Comparison of ENCODE assay signal across 24 mouse cellular contexts in genomic region chr14:60061023-60061422, GRCm38 (mm10).
DNase-seq lines count a peak whose midpoint lies in the region; ATAC-seq lines count a peak whose summit lies in the region.
"Had no signal": no experiment of that assay in that cellular context is flagged by ENCODE, and none has a peak within 500 bp of the region (broad histone marks: within the 10 kb centered on the region; RNA-seq: fewer than 3 reads in every experiment).

No protein-coding gene starts in this region.

- peak; percentile 48; the same call in 1 of the 2 replicates for ATAC-seq in liver, embryonic 13.5 days (ENCODE audit: low read depth)
- ATAC-seq in liver, embryonic 11.5 days (replicated peaks; ENCODE audit: low FRiP score): no peak; the same call in 1 of the 2 replicates
- peak; percentile 74 for ATAC-seq in liver, embryonic 16.5 days (ENCODE audit: low read depth)
- ATAC-seq: activated CD4-positive, CD25-positive, alpha-beta regulatory T cell, adult 4 months; CD4-positive, CD25-positive, alpha-beta regulatory T cell, adult 4 months; forebrain, embryonic 13.5 days; Patski had no signal

- DNase-seq in heart, adult 11 months: peak; percentile 50
- no peak for DNase-seq in heart, postnatal 36 days
- DNase-seq in liver, embryonic 13.5 days: no peak
- no peak for DNase-seq in liver, embryonic 11.5 days (ENCODE audit: low spot score)
- peak; percentile 50 for DNase-seq in yolk sac, embryonic 10.5 days (ENCODE audit: low spot score)
- no peak for DNase-seq in urinary bladder, postnatal 25 days (ENCODE audit: low spot score)
- DNase-seq: adrenal gland, adult 8-10 months; adrenal gland, postnatal 14 days; adrenal gland, postnatal 36 days; B cell, adult 2 months; cerebellum, adult 11-12 months; cerebellum, adult 2 months; cerebellum, adult 9-10 months; cerebellum, postnatal 10 days; cerebellum, postnatal 25 days had no signal

- peaks cover 4% of the 10 kb centered on the region; the same call in 1 of the 2 replicates for H3K4me1 ChIP-seq in liver, embryonic 13.5 days (replicated peaks)
- no peaks in the 10 kb centered on the region for H3K4me1 ChIP-seq in liver, embryonic 11.5 days (replicated peaks; ENCODE audit: control insufficient read depth, insufficient read depth, low read length)
- peaks cover 3% of the 10 kb centered on the region; the same call in 1 of the 2 replicates for H3K4me1 ChIP-seq in liver, embryonic 16.5 days (ENCODE audit: control insufficient read depth, low read depth, low read length)
- H3K4me1 ChIP-seq: embryonic facial prominence, embryonic 12.5 days had no signal

- no peak overlapping the region for H3K4me3 ChIP-seq in liver, embryonic 13.5 days (replicated peaks)
- H3K4me3 ChIP-seq in liver, embryonic 11.5 days (ENCODE audit: low read depth, low read length): no peak overlapping the region
- H3K4me3 ChIP-seq in liver, embryonic 16.5 days (ENCODE audit: low read depth, low read length): no peak overlapping the region
- H3K4me3 ChIP-seq: embryonic facial prominence, embryonic 10.5 days; embryonic facial prominence, embryonic 12.5 days; forebrain, embryonic 13.5 days had no signal

- no peaks in the 10 kb centered on the region for H3K9me3 ChIP-seq in liver, embryonic 13.5 days (replicated peaks)
- H3K9me3 ChIP-seq in liver, embryonic 11.5 days (ENCODE audit: control insufficient read depth, low read length): no peaks in the 10 kb centered on the region
- H3K9me3 ChIP-seq in liver, embryonic 16.5 days (replicated peaks; ENCODE audit: control insufficient read depth, low read length): no peaks in the 10 kb centered on the region
- H3K9me3 ChIP-seq: embryonic facial prominence, embryonic 10.5 days; embryonic facial prominence, embryonic 12.5 days; forebrain, embryonic 13.5 days; G1E had no signal

- no peaks in the 10 kb centered on the region for H3K27me3 ChIP-seq in liver, embryonic 13.5 days
- H3K27me3 ChIP-seq in liver, embryonic 11.5 days (replicated peaks; ENCODE audit: control insufficient read depth, insufficient read depth, low read length): no peaks in the 10 kb centered on the region
- H3K27me3 ChIP-seq in liver, embryonic 16.5 days (ENCODE audit: control insufficient read depth, insufficient read depth, low read depth, low read length): no peaks in the 10 kb centered on the region
- H3K27me3 ChIP-seq: CH12.LX; embryonic facial prominence, embryonic 12.5 days; forebrain, embryonic 13.5 days had no signal

- H3K36me3 ChIP-seq in liver, embryonic 13.5 days: no peaks in the 10 kb centered on the region
- no peaks in the 10 kb centered on the region for H3K36me3 ChIP-seq in liver, embryonic 11.5 days (ENCODE audit: control insufficient read depth, insufficient read depth, low read length)
- no peaks in the 10 kb centered on the region for H3K36me3 ChIP-seq in liver, embryonic 16.5 days (ENCODE audit: control insufficient read depth, insufficient read depth)
- H3K36me3 ChIP-seq: embryonic facial prominence, embryonic 10.5 days; embryonic facial prominence, embryonic 12.5 days; G1E had no signal

- no peak overlapping the region for H3K27ac ChIP-seq in liver, embryonic 13.5 days
- H3K27ac ChIP-seq in liver, embryonic 11.5 days (ENCODE audit: low read depth, low read length): no peak overlapping the region
- H3K27ac ChIP-seq in liver, embryonic 16.5 days (ENCODE audit: low read length): no peak overlapping the region
- H3K27ac ChIP-seq: embryonic facial prominence, embryonic 10.5 days; embryonic facial prominence, embryonic 12.5 days; forebrain, embryonic 13.5 days had no signal

- H3K9ac ChIP-seq in liver, embryonic 13.5 days: no peak overlapping the region
- no peak overlapping the region for H3K9ac ChIP-seq in liver, embryonic 11.5 days (ENCODE audit: low read depth, low read length)
- no peak overlapping the region for H3K9ac ChIP-seq in liver, embryonic 16.5 days (ENCODE audit: low read depth, low read length)
- H3K9ac ChIP-seq: embryonic facial prominence, embryonic 12.5 days; forebrain, embryonic 13.5 days had no signal

- H3K4me2 ChIP-seq in liver, embryonic 13.5 days: no peak overlapping the region
- no peak overlapping the region for H3K4me2 ChIP-seq in liver, embryonic 11.5 days
- H3K4me2 ChIP-seq in liver, embryonic 16.5 days (ENCODE audit: low read depth, low read length): no peak overlapping the region
- H3K4me2 ChIP-seq: embryonic facial prominence, embryonic 12.5 days; forebrain, embryonic 13.5 days had no signal

- intact Hi-C loops in heart, postnatal 36 days (cut with DNase I): no loop called here

- WGBS in liver, embryonic 13.5 days (ENCODE audit: insufficient replicate concordance): 54% methylated on average over 3 of the region's 3 CpGs
- WGBS in liver, embryonic 11.5 days: 73% methylated on average over 3 of the region's 3 CpGs
- WGBS in liver, embryonic 16.5 days (ENCODE audit: insufficient replicate concordance): 59% methylated on average over 3 of the region's 3 CpGs

Comparison
In these comparisons a context has a peak if more than half of its experiments do, and no peak if none do; other contexts are left out.
1. DNase-seq: peak in heart, adult 11 months (single experiment) and yolk sac, embryonic 10.5 days (single experiment); none in heart, postnatal 36 days (0 of 2), liver, embryonic 13.5 days (single experiment), liver, embryonic 11.5 days (single experiment) and urinary bladder, postnatal 25 days (single experiment).